Mouse (Mus musculus) neutrophil, adult 65 days (primary cell): Measurements from ENCODE around the gene Slc17a4. TPM values are rescaled to one million over a fixed set of nuclear protein-coding genes. Genes with fewer than 3 reads are reported as not detected.

Experiments used
- total RNA-seq: library from RNA; stranded (reverse); gene quantifications from 2 replicates; pipeline ENCODE4 v1.2.4, GENCODE M21; 2023

Slc17a4 gene
- not detected in 2 replicates for total RNA-seq

DNA sequence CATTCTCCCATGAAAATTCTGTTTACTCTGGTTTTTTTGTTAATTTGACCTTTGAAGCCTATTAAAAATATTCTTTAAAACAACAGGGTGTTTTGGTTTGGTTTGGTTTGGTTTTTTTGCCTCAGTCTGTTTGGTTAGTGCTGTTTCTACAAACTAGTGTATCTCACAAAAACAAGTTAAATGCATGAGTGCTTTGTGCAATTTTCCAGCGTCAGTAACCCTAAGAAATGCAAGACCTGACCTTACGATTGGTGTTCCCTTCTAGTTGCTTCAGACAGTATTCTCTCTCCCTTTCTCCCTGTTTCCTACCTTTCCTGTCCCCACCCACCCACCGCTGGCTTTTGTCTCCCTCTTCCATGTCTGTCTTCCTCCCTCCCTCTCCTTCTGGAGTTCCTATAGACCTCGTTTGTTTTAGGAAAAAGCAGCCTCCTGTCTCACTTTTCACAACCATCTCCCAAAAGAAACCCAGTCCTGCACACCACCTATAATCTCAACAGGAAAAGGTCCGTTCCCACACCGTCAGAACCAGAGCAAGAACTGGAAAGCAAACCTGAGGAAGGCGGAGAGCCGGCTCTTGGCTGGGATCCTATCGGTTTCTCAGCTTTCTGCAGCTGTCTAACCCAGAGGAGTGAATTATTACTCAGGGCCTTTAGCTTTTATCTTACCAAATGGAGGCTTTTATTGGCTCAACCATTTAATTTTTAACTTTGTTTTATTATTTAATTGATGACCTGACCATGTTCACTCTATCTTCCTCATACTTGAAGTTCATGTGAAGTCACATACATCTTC is at the start of gene Slc17a4:
Gene Slc17a4, minus strand, starts transcription at position 634 of the 792 bp plus-strand sequence.

GRCm38 (mm10) chr13:23934211-23934520 is 19.4 kb upstream of the Slc17a4 start, which contains the start of gene Hist1h2aa:
TSS of gene Hist1h2aa (plus strand) at chr13:23934462.

DNA sequence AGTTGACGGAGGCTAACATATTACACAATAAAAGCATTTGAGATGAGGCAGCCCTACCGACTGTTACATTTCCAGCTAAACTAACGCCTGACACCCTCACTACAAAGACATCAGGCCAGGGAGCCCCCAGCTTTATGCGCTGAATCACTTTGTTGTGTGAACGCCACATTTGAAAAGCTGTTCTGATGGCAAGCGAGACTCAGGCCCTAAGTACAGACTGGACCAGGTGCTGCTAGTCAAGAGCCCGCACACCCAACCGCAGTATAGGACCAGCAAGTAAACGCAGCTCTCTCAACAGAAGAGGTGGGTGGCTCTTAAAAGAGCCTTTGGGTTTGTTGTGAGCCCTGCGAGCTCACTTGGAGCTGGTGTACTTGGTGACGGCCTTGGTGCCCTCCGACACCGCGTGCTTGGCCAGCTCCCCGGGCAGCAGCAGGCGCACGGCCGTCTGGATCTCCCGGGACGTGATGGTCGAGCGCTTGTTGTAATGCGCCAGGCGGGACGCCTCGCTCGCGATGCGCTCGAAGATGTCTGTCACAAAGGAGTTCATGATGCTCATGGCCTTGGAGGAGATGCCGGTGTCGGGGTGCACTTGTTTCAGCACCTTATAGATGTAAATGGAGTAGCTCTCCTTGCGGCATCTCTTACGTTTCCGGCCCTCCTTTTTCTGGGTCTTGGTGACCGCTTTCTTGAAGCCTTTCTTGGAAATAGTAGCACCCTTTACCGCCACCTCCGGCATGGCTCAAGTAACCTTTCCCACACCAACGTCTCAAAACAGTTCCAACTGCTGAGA is 18.8 kb upstream of the Slc17a4 start, which contains the start of gene Hist1h2ba:
Gene Hist1h2ba, minus strand, starts transcription at position 736 of the 790 bp plus-strand sequence.

GRCm38 (mm10) chr13:23867405-23867804 is 47.4 kb downstream of the Slc17a4 start, which contains the start of gene Slc17a1:
TSS of gene Slc17a1 (plus strand) at chr13:23867750.

Other genes with a start within 250 kb of the Slc17a4 start
- 21.4 and 34.7 TPM in 2 replicates for gene Hist1h2ac, start 231.1 kb downstream of the Slc17a4 start, total RNA-seq
- 85.6 and 87.8 TPM in 2 replicates for gene Hist1h2bc, start 230.8 kb downstream of the Slc17a4 start, total RNA-seq
- gene Hist1h1t, start 219.2 kb downstream of the Slc17a4 start, total RNA-seq, result 0.75 TPM in 1 of 2 replicates, not detected in the other
- gene Hist1h4c, start 216.6 kb downstream of the Slc17a4 start, total RNA-seq, result 147 and 286 TPM in 2 replicates
- gene Hfe, start 204.2 kb downstream of the Slc17a4 start, total RNA-seq, result 2.0 and 2.2 TPM in 2 replicates
- 1,418 and 1,573 TPM in 2 replicates for gene Hist1h1c, start 176.2 kb downstream of the Slc17a4 start, total RNA-seq
- gene Hist1h3c, start 169.4 kb downstream of the Slc17a4 start, total RNA-seq, result 379 and 485 TPM in 2 replicates
- gene Hist1h2bb, start 168.3 kb downstream of the Slc17a4 start, total RNA-seq, result 566 and 573 TPM in 2 replicates
- 470 and 881 TPM in 2 replicates for gene Hist1h2ab, start 163.9 kb downstream of the Slc17a4 start, total RNA-seq
- 584 and 951 TPM in 2 replicates for gene Hist1h3b, start 162.7 kb downstream of the Slc17a4 start, total RNA-seq
- gene Hist1h4b, start 158.0 kb downstream of the Slc17a4 start, total RNA-seq, result 196 and 310 TPM in 2 replicates
- gene Hist1h4a, start 153.8 kb downstream of the Slc17a4 start, total RNA-seq, result 278 and 356 TPM in 2 replicates
- 546 and 576 TPM in 2 replicates for gene Hist1h3a, start 152.6 kb downstream of the Slc17a4 start, total RNA-seq
- 193 and 241 TPM in 2 replicates for gene Hist1h1a, start 151.3 kb downstream of the Slc17a4 start, total RNA-seq
- gene Trim38, start 145.1 kb downstream of the Slc17a4 start, total RNA-seq, result not detected in 2 replicates
- not detected in 2 replicates for gene Slc17a2, start 108.0 kb downstream of the Slc17a4 start, total RNA-seq
- gene Slc17a3, start 75.6 kb downstream of the Slc17a4 start, total RNA-seq, result not detected in 2 replicates
- gene Slc17a1, start 47.3 kb downstream of the Slc17a4 start, total RNA-seq, result not detected in 2 replicates
- gene Hist1h2ba, start 19.1 kb upstream of the Slc17a4 start, total RNA-seq, result not detected in 2 replicates
- gene Hist1h2aa, start 19.5 kb upstream of the Slc17a4 start, total RNA-seq, result not detected in 2 replicates
- not detected in 2 replicates for gene Scgn, start 76.2 kb upstream of the Slc17a4 start, total RNA-seq